Mouse (Mus musculus): ENCODE results near the gene Slc25a30.
"Not testable (repeated sequence)": the region's sequence is repeated elsewhere in the genome, so short reads cannot be mapped to it uniquely, and the experiment has no call there.

Slc25a30 gene

GRCm38 (mm10) chr14:75793110-75793509 lies 6.3 kb upstream of the Slc25a30 start:
- no peak for DNase-seq (ENCODE audit: low read depth, low spot score)

- DNase-seq (ENCODE audit: low read depth, low spot score), result no peak
These were observed 4.5 kb upstream of the Slc25a30 start for GRCm38 (mm10) chr14:75791372-75791771.

- DNase-seq (ENCODE audit: low read depth, low spot score), result peak; percentile 8
These were observed 3.7 kb upstream of the Slc25a30 start for GRCm38 (mm10) chr14:75790411-75790996.

- DNase-seq (ENCODE audit: low read depth, low spot score), result no peak
These were observed 2.5 kb upstream of the Slc25a30 start for GRCm38 (mm10) chr14:75789291-75789690.

GRCm38 (mm10) chr14:75787794-75788175 lies 948 bp upstream of the Slc25a30 start:
- no peak for DNase-seq (ENCODE audit: low read depth, low spot score)

GRCm38 (mm10) chr14:75786424-75786867 lies 391 bp downstream of the Slc25a30 start:
- DNase-seq (ENCODE audit: low read depth, low spot score), result no peak

GRCm38 (mm10) chr14:75779913-75780312 lies 6.9 kb downstream of the Slc25a30 start:
- DNase-seq (ENCODE audit: low read depth, low spot score), result no peak

- DNase-seq (ENCODE audit: low read depth, low spot score), result no peak
These were observed 10.2 kb downstream of the Slc25a30 start for GRCm38 (mm10) chr14:75776637-75777036.

- peak; percentile 52 for DNase-seq (ENCODE audit: low read depth, low spot score)
These were observed 13.4 kb downstream of the Slc25a30 start for GRCm38 (mm10) chr14:75773431-75773830.

- DNase-seq (ENCODE audit: low read depth, low spot score), result not testable (repeated sequence)
These were observed 14.4 kb downstream of the Slc25a30 start for GRCm38 (mm10) chr14:75772407-75772806.

- peak; percentile 35 for DNase-seq (ENCODE audit: low read depth, low spot score)
These were observed 15.7 kb downstream of the Slc25a30 start for GRCm38 (mm10) chr14:75771101-75771501.

- DNase-seq (ENCODE audit: low read depth, low spot score), result no peak
These were observed 17.5 kb downstream of the Slc25a30 start for GRCm38 (mm10) chr14:75769334-75769733.

GRCm38 (mm10) chr14:75768275-75768608 lies 18.6 kb downstream of the Slc25a30 start:
- no peak for DNase-seq (ENCODE audit: low read depth, low spot score)

- peak; percentile 69 for DNase-seq (ENCODE audit: low read depth, low spot score)
These were observed 19.2 kb downstream of the Slc25a30 start for GRCm38 (mm10) chr14:75767492-75768274.

- DNase-seq (ENCODE audit: low read depth, low spot score), result peak; percentile 61
These were observed 25.6 kb downstream of the Slc25a30 start for GRCm38 (mm10) chr14:75761028-75761805.

GRCm38 (mm10) chr14:75758401-75758800 lies 28.4 kb downstream of the Slc25a30 start:
- no peak for DNase-seq (ENCODE audit: low read depth, low spot score)

GRCm38 (mm10) chr14:75757821-75758220 lies 29.0 kb downstream of the Slc25a30 start:
- DNase-seq (ENCODE audit: low read depth, low spot score), result no peak

- DNase-seq (ENCODE audit: low read depth, low spot score), result no peak
These were observed 29.9 kb downstream of the Slc25a30 start for GRCm38 (mm10) chr14:75756971-75757370.

GRCm38 (mm10) chr14:75753991-75754817 lies 32.6 kb downstream of the Slc25a30 start, which contains the start of gene Cog3:
TSS of gene Cog3 (minus strand) at chr14:75754517.
- peak; percentile 96 for DNase-seq (ENCODE audit: low read depth, low spot score)

GRCm38 (mm10) chr14:75753206-75753605 lies 33.6 kb downstream of the Slc25a30 start:
- peak; percentile 17 for DNase-seq (ENCODE audit: low read depth, low spot score)

- no peak for DNase-seq (ENCODE audit: low read depth, low spot score)
These were observed 35.8 kb downstream of the Slc25a30 start for GRCm38 (mm10) chr14:75751040-75751439.

All from A20 (cell line).